Mouse (Mus musculus): Measurements from ENCODE around the gene Nudt10. TPM values are rescaled to one million over a fixed set of nuclear protein-coding genes. Genes with fewer than 3 reads are reported as not detected.
"Not testable (repeated sequence)": the region's sequence is repeated elsewhere in the genome, so short reads cannot be mapped to it uniquely, and the experiment has no call there.

Gene Nudt10
- polyA plus RNA-seq (2016; fragmentation: Nextera tagmentation; extraction: Ambion mirVana) = 34.8 TPM in 2 replicates

DNA sequence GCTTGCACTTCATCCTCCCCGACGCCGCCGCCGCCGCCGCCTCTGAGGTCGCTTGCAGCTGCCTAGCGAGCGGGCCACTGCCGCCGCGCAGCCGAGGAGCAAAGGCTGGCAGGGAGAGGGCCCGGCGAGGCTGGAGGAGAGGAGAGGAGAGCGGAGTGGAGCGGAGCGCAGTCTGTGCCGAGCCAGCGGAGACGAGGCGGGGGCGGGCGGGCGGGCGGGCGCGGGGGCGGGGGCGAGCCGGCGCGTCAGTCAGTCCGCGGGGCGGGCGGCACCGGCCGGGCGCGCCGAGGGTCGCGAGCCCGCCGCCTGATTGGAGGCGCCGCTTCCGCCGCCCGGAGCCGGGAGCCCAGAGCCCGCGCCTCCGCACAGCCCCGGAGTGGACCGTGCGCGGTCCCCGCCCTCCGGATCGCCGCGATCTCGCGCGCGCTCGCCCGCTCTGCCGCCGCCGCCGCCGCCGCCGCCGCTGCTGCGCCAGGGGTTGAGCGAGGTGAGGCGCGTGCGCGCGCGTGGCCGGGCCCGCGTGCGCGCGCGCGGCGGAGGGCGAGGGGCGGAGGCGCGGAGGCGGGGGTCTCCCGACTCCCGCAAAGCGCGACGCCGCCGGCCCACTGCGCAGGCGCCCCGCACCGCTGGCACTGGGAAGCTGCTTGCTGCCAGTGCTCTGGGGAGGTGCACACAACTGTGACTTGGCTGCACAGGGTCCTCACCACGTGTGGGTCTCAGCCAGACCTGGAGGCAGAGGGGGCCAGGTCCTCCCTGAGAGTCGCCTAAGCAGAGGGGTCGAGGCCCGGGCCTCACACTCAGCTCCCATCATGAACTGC lies at the start of gene Nudt10:
Gene Nudt10 (minus strand): TSS at position 193 of the 818 bp plus-strand sequence.
- H3K9ac ChIP-seq = peak within 1 kb of the TSS; percentile 33; the same call in 1 of the 2 replicates
- H3K4me1 ChIP-seq; H3K36me3 ChIP-seq (replicated peaks); H3K9me3 ChIP-seq; H3K27me3 ChIP-seq: not testable (repeated sequence)
- H3K4me3 ChIP-seq (replicated peaks) = peak within 1 kb of the TSS; percentile 35
- peak within 1 kb of the TSS; percentile 39 for H3K4me2 ChIP-seq
- WGBS = no CpG with 5 or more reads among the region's 116 CpGs
- ATAC-seq (ENCODE audit: low FRiP score) = peak; percentile 88
- H3K27ac ChIP-seq = peak within 1 kb of the TSS; percentile 73; the same call in 1 of the 2 replicates

- 0% methylated on average over 1 of the region's 64 CpGs for WGBS
- H3K4me3 ChIP-seq (replicated peaks) = peak overlapping the region; percentile 35
- not testable (repeated sequence) for H3K9ac ChIP-seq; H3K4me1 ChIP-seq; H3K9me3 ChIP-seq; H3K36me3 ChIP-seq (replicated peaks); H3K27me3 ChIP-seq
- peak; percentile 67 for ATAC-seq (ENCODE audit: low FRiP score)
- peak overlapping the region; percentile 39 for H3K4me2 ChIP-seq
- peak overlapping the region; percentile 73; the same call in 1 of the 2 replicates for H3K27ac ChIP-seq
These were observed 536 bp downstream of the Nudt10 start for GRCm38 (mm10) chrX:6172136-6172822.

DNA sequence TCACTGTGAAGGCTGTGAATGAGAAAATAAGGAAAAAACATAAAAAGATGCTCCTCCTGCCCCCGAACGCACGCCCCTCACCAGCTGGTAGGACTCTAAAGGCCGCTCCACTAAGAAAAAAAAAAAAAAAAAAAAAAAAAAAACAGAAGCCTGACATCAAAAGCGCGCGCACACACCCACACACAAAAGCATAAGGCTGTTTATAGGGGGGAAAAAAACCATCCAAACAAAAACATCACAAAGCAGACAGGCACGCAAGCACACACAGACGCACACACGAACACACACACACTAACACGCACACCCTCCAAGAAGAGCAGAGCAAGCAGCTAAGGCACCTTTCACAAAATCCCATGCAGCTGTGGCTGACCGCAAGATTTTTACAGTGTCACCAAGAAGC lies 1.1 kb downstream of the Nudt10 start:
- Histone ChIP-seq H3K36me3 (replicated peaks) (no peaks in the 10 kb centered on the region), H3K27ac (no peak overlapping the region), H3K9ac (0 out of 2 replicates have a peak overlapping the region, but pooled peaks have one; percentile 33), H3K4me1 (no peaks in the 10 kb centered on the region; the same call in 1 of the 2 replicates), H3K4me3 (replicated peaks) (peak overlapping the region; percentile 35), H3K4me2 (peak overlapping the region; percentile 39), H3K9me3 (no peaks in the 10 kb centered on the region), H3K27me3 (no peaks in the 10 kb centered on the region)
- no peak for ATAC-seq (ENCODE audit: low FRiP score)
- 15% methylated on average over 12 of the region's 12 CpGs for WGBS

Other genes with a start within 250 kb of the Nudt10 start
- 12.7 and 12.9 TPM in 2 replicates for gene Nudt11, start 125.6 kb downstream of the Nudt10 start, polyA plus RNA-seq (2016; fragmentation: Nextera tagmentation; extraction: Ambion mirVana)
- gene AU022751, start 89.6 kb downstream of the Nudt10 start, polyA plus RNA-seq (2016; fragmentation: Nextera tagmentation; extraction: Ambion mirVana) = not detected in 2 replicates
- 0.10 TPM in 1 of 2 replicates, not detected in the other for gene Bmp15, start 147.7 kb upstream of the Nudt10 start, polyA plus RNA-seq (2016; fragmentation: Nextera tagmentation; extraction: Ambion mirVana)
- 3.6 and 4.2 TPM in 2 replicates for gene Shroom4, start 226.8 kb upstream of the Nudt10 start, polyA plus RNA-seq (2016; fragmentation: Nextera tagmentation; extraction: Ambion mirVana)

Data from forebrain, embryonic 12.5 days (tissue).